Mouse (Mus musculus) myocyte (in vitro differentiated cells): ENCODE data around the gene Gpr18.

Experiments
- CEBPB ChIP-seq: IDR thresholded peaks from 2 replicates; pipeline ENCODE4 v1.6.1; 2011; ENCODE audit warnings: mild to moderate bottlenecking, moderate library complexity; ENCODE audit not compliant: poor library complexity, insufficient read depth, severe bottlenecking
- E2F4 ChIP-seq: IDR thresholded peaks from one replicate; pipeline ENCODE4 v1.6.1; 2011; ENCODE audit warnings: mild to moderate bottlenecking, control low read depth, moderate library complexity; ENCODE audit not compliant: insufficient read depth
- MAX ChIP-seq: IDR thresholded peaks from one replicate; pipeline ENCODE4 v1.6.1; 2011; ENCODE audit warnings: low read depth, mild to moderate bottlenecking, control low read depth
- MYOD1 ChIP-seq, 3 experiments: IDR thresholded peaks; one replicate each; pipeline ENCODE4 v1.6.1; 2011; ENCODE audit warnings: control low read depth in 2 of 3, low read depth in 2 of 3, mild to moderate bottlenecking in 2 of 3, moderate library complexity in 1 of 3; ENCODE audit not compliant: insufficient read length in 2 of 3, control insufficient read depth in 1 of 3
- MYOG ChIP-seq, 3 experiments: IDR thresholded peaks; one replicate each; pipeline ENCODE4 v1.6.1; 2011; ENCODE audit warnings: control low read depth in 2 of 3, low read depth in 2 of 3, mild to moderate bottlenecking in 2 of 3; ENCODE audit not compliant: insufficient read length in 2 of 3, control insufficient read depth in 1 of 3, insufficient read depth in 1 of 3
- POLR2A ChIP-seq: IDR thresholded peaks from one replicate; pipeline ENCODE4 v1.6.1; 2011; ENCODE audit warnings: low read depth, mild to moderate bottlenecking, control low read depth, moderate library complexity; ENCODE audit not compliant: insufficient read length
- POLR2AphosphoS2 ChIP-seq: IDR thresholded peaks from one replicate; pipeline ENCODE4 v1.6.1; 2011; ENCODE audit warnings: low read depth, control low read depth; ENCODE audit not compliant: insufficient read length
- REST ChIP-seq: IDR thresholded peaks from one replicate; pipeline ENCODE4 v1.6.1; 2011; ENCODE audit warnings: mild to moderate bottlenecking, control low read depth, moderate library complexity; ENCODE audit not compliant: insufficient read depth, insufficient read length
- SRF ChIP-seq: IDR thresholded peaks from one replicate; pipeline ENCODE4 v1.6.1; 2011; ENCODE audit warnings: low read depth; ENCODE audit not compliant: control insufficient read depth, insufficient read length
- TCF12 ChIP-seq: IDR thresholded peaks from one replicate; pipeline ENCODE4 v1.6.1; 2011; ENCODE audit warnings: mild to moderate bottlenecking, control low read depth; ENCODE audit not compliant: poor library complexity, insufficient read depth, severe bottlenecking
- TCF3 ChIP-seq: IDR thresholded peaks from one replicate; pipeline ENCODE4 v1.6.1; 2011; ENCODE audit warnings: low read depth, control low read depth; ENCODE audit not compliant: insufficient read length
- USF1 ChIP-seq: IDR thresholded peaks from one replicate; pipeline ENCODE4 v1.6.1; 2011; ENCODE audit warnings: low read depth, mild to moderate bottlenecking, control low read depth, moderate library complexity

- TF ChIP-seq POLR2A, result no peak
- TF ChIP-seq SRF, result no peak
- no peak for TF ChIP-seq MAX
- TF ChIP-seq REST, result no peak
- no peak for TF ChIP-seq POLR2AphosphoS2
- TF ChIP-seq CEBPB, result no peak
- TF ChIP-seq TCF12, result no peak
- no peak for TF ChIP-seq E2F4
- TF ChIP-seq MYOD1 (IDR thresholded peaks at IDR 0.05; ENCODE audit: control insufficient read depth in 1 of 3, insufficient read length in 2 of 3, low read depth in 2 of 3), result no peak
- TF ChIP-seq TCF3, result no peak
- no peak for TF ChIP-seq USF1
- TF ChIP-seq MYOG (IDR thresholded peaks at IDR 0.05; ENCODE audit: control insufficient read depth in 1 of 3, insufficient read depth in 1 of 3, insufficient read length in 2 of 3, low read depth in 2 of 3), result no peak
Measured at GRCm38 (mm10) chr14:121919752-121920151, 4.2 kb upstream of the Gpr18 start.
